Mouse (Mus musculus) kidney, embryonic 16.5 days (tissue): ENCODE measurements around the gene Pip5k1a. TPM values are rescaled to one million over a fixed set of nuclear protein-coding genes. Genes with fewer than 3 reads are reported as not detected.
A peak's percentile ranks its signal among the peaks of the same experiment; 100 is the strongest.

Source experiments
- ATAC-seq: fragments of 200-750 bp; cut with Nextera tagmentation; 2 replicates; pipeline ENCODE4 v1.8.0; 2017; ENCODE audit warnings: moderate TSS enrichment; ENCODE audit not compliant: low FRiP score, low TSS enrichment
- H3K27ac ChIP-seq: fragments of 300-500 bp; sonication (generic); 2 replicates; pipeline ENCODE4 v1.5.1; 2014; ENCODE audit warnings: low read length
- H3K27me3 ChIP-seq: fragments of 300-500 bp; sonication (generic); 2 replicates; pipeline ENCODE4 v1.6.1; 2014; ENCODE audit warnings: low read length, control low read depth, mixed read lengths; ENCODE audit not compliant: insufficient read depth
- H3K36me3 ChIP-seq: fragments of 300-500 bp; sonication (generic); 2 replicates; pipeline ENCODE4 v1.6.1; 2014; ENCODE audit warnings: low read length, control low read depth, mixed read lengths; ENCODE audit not compliant: insufficient read depth
- H3K4me1 ChIP-seq: fragments of 300-500 bp; sonication (generic); 2 replicates; pipeline ENCODE4 v1.6.1; 2014; ENCODE audit warnings: low read length, control low read depth, mixed read lengths; ENCODE audit not compliant: insufficient read depth
- H3K4me2 ChIP-seq: fragments of 300-500 bp; sonication (generic); replicated peaks from 2 replicates; pipeline ENCODE4 v1.6.1; 2014; ENCODE audit warnings: low read depth, low read length
- H3K4me3 ChIP-seq: fragments of 300-500 bp; sonication (generic); 2 replicates; pipeline ENCODE4 v1.5.1; 2014; ENCODE audit warnings: mild to moderate bottlenecking, low read length
- H3K9ac ChIP-seq: fragments of 300-500 bp; sonication (generic); replicated peaks from 2 replicates; pipeline ENCODE4 v1.6.1; 2014; ENCODE audit warnings: low read length
- H3K9me3 ChIP-seq: fragments of 300-500 bp; sonication (generic); 2 replicates; pipeline ENCODE4 v1.6.1; 2016; ENCODE audit warnings: low read length, control low read depth
- WGBS: fragments of 180-500 bp; shearing (Covaris S2); extraction: QIAGEN DNeasy Blood & Tissue Kit; methylation state at CpG from one replicate; pipeline ENCODE4 v1.1.7; 2014; 5-methylcytosine and 5-hydroxymethylcytosine counted together
- polyA plus RNA-seq: library from polyadenylated mRNA; unstranded; fragments of >200 nt; fragmentation: Nextera tagmentation; extraction: Ambion mirVana; gene quantifications from 2 replicates; pipeline ENCODE4 v1.2.1, GENCODE M21; 2015

Pip5k1a gene
- polyA plus RNA-seq, 1 experiment from 2014 or later: 24.0 TPM

DNA sequence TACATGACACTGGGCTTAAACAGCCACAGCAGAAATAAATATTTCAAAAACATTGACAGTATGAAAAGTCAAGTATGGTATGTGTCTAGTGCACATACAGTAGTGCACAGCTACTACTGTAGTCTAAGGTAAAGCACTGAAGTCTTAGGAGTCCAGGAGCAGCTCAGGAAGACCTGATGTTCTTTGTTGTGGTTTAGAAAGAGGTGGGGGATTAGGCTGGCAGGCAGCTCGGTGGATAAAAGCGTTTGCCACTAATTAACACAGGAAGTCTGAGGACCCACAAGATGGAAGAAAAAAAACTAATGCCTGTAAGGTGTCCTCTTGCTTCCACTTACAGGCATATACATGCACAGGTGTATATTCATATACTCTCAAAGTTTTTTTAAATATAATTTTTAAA lies 5.9 kb downstream of the Pip5k1a start:
- no peak overlapping the region for H3K4me2 ChIP-seq
- H3K9ac ChIP-seq: no peak overlapping the region
- H3K27ac ChIP-seq: no peak overlapping the region
- WGBS: 34% methylated on average over 2 of the region's 2 CpGs
- no peaks in the 10 kb centered on the region for H3K9me3 ChIP-seq
- H3K36me3 ChIP-seq: peaks cover 6% of the 10 kb centered on the region; the same call in 1 of the 2 replicates
- H3K4me3 ChIP-seq: no peak overlapping the region
- H3K27me3 ChIP-seq: no peaks in the 10 kb centered on the region
- peaks cover 9% of the 10 kb centered on the region for H3K4me1 ChIP-seq
- ATAC-seq: no peak

DNA sequence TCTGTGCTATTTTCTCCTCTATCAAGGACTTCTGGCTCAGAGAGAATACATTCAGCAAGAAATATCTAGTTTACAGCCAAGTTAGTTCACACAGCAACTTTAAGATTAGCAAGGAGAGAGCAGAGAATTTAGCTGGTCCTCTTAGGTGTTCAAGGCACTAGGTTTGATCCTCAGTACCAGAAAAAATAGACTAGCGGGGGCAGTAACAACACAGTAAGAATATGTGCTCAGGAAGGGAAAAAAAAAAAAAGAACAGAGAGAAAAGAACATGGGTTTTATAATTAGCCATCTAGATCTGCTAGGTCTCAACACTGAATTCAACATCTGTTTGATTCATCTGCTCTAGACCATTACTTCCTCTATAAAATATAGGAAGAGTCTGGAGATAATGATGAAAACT lies 18.7 kb downstream of the Pip5k1a start:
- 96% methylated on average over 1 of the region's 1 CpGs for WGBS

DNA sequence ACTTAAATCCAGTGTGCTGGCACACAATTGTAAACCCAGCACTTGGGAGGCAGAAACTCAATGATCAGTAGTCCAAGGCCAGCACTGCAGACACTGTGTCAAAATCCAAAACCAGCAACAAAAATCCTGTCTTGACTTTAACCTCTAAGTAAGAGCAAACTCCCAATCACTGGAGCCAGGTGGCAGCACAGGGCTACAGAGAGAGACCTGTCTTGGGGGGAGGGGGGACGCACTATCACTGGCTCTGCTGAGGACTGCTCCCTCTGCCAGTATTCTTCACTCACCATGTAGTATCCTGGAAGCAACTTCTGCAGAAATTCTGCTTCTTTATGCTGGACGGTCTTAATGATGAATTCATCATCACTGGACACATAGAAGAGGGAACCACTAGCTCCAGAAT lies 35.1 kb downstream of the Pip5k1a start:
- Histone ChIP-seq H3K4me3 (no peak overlapping the region), H3K4me2 (no peak overlapping the region), H3K27me3 (no peaks in the 10 kb centered on the region), H3K9me3 (no peaks in the 10 kb centered on the region), H3K9ac (no peak overlapping the region), H3K4me1 (no peaks in the 10 kb centered on the region), H3K27ac (no peak overlapping the region), H3K36me3 (peaks cover 76% of the 10 kb centered on the region)
- 83% methylated on average over 2 of the region's 2 CpGs for WGBS
- no peak for ATAC-seq

More for the DNA sequence above, 18.7 kb downstream of the Pip5k1a start:
- H3K36me3 ChIP-seq: 0 out of 2 replicates have a peak, but pooled peaks cover 6% of the 10 kb centered on the region
- H3K27ac ChIP-seq: no peak overlapping the region
- H3K4me3 ChIP-seq: no peak overlapping the region
- H3K9ac ChIP-seq: no peak overlapping the region
- no peaks in the 10 kb centered on the region for H3K9me3 ChIP-seq
- no peaks in the 10 kb centered on the region for H3K4me1 ChIP-seq
- ATAC-seq: no peak
- H3K27me3 ChIP-seq: no peaks in the 10 kb centered on the region
- H3K4me2 ChIP-seq: no peak overlapping the region

DNA sequence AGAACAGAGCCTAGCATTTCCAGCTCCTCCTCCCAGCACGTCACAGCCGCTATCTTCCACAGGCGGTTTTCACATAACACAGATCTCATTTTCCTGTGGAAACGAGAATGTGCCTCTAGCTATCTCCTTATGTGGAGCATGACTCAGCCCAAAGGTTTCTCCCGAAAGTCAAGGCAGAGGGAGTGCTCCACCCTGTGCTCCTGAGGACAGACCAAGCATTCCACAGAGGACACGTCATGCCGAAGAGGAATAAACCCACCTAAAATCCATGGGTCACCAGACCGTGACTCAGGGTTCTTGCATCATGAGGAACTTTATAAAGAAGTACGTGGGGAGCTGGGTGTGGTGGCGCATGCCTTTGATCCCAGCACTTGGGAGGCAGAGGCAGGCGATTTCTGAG lies 40.2 kb downstream of the Pip5k1a start:
- Histone ChIP-seq H3K4me3 (no peak overlapping the region), H3K9ac (no peak overlapping the region), H3K27me3 (no peaks in the 10 kb centered on the region), H3K27ac (no peak overlapping the region), H3K4me1 (no peaks in the 10 kb centered on the region), H3K4me2 (no peak overlapping the region), H3K9me3 (no peaks in the 10 kb centered on the region), H3K36me3 (peaks cover 79% of the 10 kb centered on the region)
- 90% methylated on average over 11 of the region's 11 CpGs for WGBS
- no peak for ATAC-seq

DNA sequence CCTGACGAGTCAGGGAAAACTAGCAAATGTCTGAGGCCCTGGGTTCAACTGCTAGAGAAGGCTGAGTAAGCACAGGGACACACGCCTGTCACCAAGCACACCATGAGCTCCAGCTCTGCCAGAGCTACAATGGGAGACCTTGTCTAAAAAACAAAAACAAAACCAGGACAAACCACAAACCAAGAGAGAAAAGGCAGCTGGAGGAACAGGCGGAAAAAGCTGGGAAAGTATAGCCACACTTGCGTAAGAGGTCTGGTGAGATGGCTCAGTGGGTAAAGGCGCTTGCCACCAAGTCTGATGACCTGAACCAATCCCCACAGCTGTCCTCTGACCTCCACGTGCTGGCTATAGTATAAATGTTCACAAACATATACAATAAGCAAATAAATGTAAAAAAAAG lies 40.6 kb downstream of the Pip5k1a start:
- Histone ChIP-seq H3K9me3 (no peaks in the 10 kb centered on the region), H3K4me1 (no peaks in the 10 kb centered on the region), H3K27ac (no peak overlapping the region), H3K36me3 (peaks cover 79% of the 10 kb centered on the region), H3K27me3 (no peaks in the 10 kb centered on the region), H3K9ac (no peak overlapping the region), H3K4me2 (no peak overlapping the region), H3K4me3 (no peak overlapping the region)
- ATAC-seq: no peak
- WGBS: 87% methylated on average over 6 of the region's 6 CpGs

DNA sequence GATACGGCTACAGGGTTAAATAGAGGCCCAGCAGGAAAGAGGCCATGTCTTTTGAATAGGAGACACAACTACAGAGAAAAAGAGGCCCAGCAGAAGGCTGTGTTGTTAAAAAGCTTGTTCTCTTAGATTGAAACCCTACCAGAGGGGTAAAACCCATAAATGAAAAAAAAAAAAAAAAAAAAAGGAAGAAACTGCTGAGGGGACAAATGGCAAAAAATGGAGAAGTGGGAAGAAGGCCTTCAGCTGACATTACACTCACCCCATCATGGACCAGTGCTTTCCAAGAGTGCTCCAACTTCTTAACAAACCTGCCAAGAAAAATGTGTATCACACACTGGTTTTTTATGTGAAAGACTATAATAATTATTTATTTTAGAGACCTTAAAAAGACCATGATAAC lies 41.2 kb downstream of the Pip5k1a start:
- Histone ChIP-seq H3K27me3 (no peaks in the 10 kb centered on the region), H3K4me1 (no peaks in the 10 kb centered on the region), H3K9ac (no peak overlapping the region), H3K4me2 (no peak overlapping the region), H3K27ac (no peak overlapping the region), H3K36me3 (peaks cover 80% of the 10 kb centered on the region), H3K9me3 (no peaks in the 10 kb centered on the region), H3K4me3 (no peak overlapping the region)
- ATAC-seq: no peak
- WGBS: 94% methylated on average over 1 of the region's 1 CpGs

DNA sequence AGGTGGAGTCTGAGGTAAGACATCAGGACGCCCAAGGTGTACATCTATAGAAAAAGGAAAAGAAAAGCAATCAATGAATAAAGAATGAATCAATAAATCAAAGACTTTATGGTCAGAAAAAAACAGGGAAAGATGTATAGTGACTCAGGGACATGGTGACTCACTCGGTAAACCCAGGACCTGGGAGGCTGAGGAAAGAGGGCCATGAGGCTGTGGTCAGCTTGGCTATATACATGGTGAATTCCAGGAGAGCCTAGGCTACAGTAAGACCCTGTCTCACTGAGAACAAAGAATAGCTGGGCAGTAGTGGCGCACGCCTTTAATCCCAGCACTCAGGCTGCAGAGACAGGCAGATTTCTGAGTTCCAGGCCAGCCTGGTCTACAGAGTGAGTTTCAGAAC lies 43.0 kb downstream of the Pip5k1a start:
- ATAC-seq: no peak
- no peak overlapping the region for H3K9ac ChIP-seq
- no peak overlapping the region for H3K4me2 ChIP-seq
- H3K27ac ChIP-seq: no peak overlapping the region
- H3K27me3 ChIP-seq: no peaks in the 10 kb centered on the region
- peaks cover 80% of the 10 kb centered on the region for H3K36me3 ChIP-seq
- no peaks in the 10 kb centered on the region for H3K4me1 ChIP-seq
- H3K9me3 ChIP-seq: no peaks in the 10 kb centered on the region
- 89% methylated on average over 4 of the region's 4 CpGs for WGBS
- H3K4me3 ChIP-seq: no peak overlapping the region

DNA sequence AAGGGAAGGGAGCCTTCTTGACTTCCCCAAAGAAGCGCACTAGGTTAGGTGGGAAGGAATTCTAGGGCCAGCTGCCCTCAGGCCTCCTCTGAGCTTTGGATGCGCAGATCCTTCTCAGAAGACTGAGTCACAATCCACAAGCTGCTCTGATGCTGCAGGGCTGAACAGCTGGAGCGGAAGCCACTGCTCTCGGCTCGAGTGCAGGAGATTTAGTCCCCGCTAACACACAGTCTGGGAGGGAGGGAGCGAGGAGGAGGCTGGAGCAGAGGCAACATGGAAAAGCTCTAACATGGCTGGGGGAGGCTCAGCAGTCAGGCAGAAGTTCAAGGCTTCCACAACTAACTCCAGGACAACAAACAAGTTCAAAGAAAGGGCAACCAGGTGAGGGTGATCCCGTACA lies 48.7 kb downstream of the Pip5k1a start:
- Histone ChIP-seq H3K4me3 (no peak overlapping the region), H3K27me3 (no peaks in the 10 kb centered on the region), H3K4me1 (peaks cover 6% of the 10 kb centered on the region; the same call in 1 of the 2 replicates), H3K36me3 (peaks cover 45% of the 10 kb centered on the region), H3K4me2 (no peak overlapping the region), H3K27ac (no peak overlapping the region), H3K9me3 (no peaks in the 10 kb centered on the region), H3K9ac (no peak overlapping the region)
- WGBS: 80% methylated on average over 8 of the region's 8 CpGs
- no peak for ATAC-seq

DNA sequence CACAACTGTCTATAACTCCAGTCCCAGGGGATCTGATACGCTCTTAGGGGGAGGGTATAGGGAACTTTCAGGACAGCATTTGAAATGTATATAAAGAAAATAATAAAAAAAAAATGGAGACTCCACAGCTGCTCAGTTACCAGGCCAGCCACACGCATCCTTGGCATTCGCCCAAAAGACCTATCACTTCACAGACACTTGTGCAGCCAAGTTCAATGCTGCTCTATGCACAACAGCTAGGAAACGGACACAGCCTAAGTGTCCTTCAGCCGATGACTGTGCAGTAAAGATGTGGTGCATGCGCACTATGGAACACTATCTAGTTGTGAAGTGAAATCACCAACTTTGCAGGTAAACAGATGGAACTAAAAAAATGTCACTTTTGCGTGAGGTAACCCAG lies 50.5 kb downstream of the Pip5k1a start:
- Histone ChIP-seq H3K27me3 (no peaks in the 10 kb centered on the region), H3K9ac (no peak overlapping the region), H3K4me2 (no peak overlapping the region), H3K36me3 (peaks cover 29% of the 10 kb centered on the region), H3K4me3 (no peak overlapping the region), H3K27ac (no peak overlapping the region), H3K9me3 (no peaks in the 10 kb centered on the region), H3K4me1 (peaks cover 6% of the 10 kb centered on the region; the same call in 1 of the 2 replicates)
- 86% methylated on average over 7 of the region's 7 CpGs for WGBS
- no peak for ATAC-seq

DNA sequence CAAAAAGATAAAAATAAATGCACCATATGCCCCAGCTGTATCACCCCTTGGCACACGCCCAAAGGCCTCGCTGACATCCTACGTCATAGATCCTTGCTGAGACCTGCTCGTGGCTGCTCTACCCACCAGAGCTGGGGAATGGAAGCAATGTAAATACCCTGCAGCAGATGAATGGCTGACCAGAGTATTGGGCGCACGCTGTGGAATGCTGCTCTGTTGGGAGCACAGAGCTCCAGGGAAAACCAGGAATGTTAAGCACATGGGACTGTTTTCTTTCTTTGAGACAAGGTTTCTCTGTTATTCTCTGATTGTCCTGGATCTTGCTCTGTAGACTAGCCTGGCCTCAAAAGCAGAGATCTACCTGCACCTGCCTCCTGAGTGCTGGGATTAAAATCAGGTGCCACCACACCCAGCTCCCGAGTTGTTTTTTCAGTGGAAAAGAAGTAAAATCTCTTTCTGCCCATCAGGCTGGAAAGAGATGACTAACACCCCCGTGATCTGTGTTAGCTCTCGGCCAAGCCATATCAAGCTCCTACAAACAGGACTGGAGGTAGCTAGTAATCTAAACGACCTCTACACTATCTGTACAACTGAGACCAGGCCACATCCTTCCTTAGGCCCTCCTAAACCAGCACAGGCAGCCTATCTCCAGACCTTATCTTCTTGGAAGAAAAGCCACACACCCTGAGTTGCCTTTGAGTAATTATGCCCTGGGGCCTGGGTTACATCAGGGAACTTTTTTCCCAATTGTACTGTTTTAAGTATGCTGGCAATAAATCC lies 52.1 kb downstream of the Pip5k1a start:
- 58% methylated on average over 10 of the region's 10 CpGs for WGBS
- Histone ChIP-seq H3K4me1 (peaks cover 6% of the 10 kb centered on the region; the same call in 1 of the 2 replicates), H3K36me3 (peaks cover 13% of the 10 kb centered on the region), H3K9me3 (no peaks in the 10 kb centered on the region), H3K4me3 (no peak overlapping the region), H3K9ac (no peak overlapping the region), H3K4me2 (no peak overlapping the region), H3K27me3 (no peaks in the 10 kb centered on the region), H3K27ac (peak overlapping the region; percentile 15)
- ATAC-seq: no peak
